Mouse (Mus musculus) limb, embryonic 12.5 days (tissue): ENCODE data around the gene Naaladl2. TPM values are rescaled to one million over a fixed set of nuclear protein-coding genes. Genes with fewer than 3 reads are reported as not detected.

Source experiments
- ATAC-seq: fragments of 200-750 bp; cut with Nextera tagmentation; 2 replicates; pipeline ENCODE4 v1.8.0; 2017; ENCODE audit warnings: low read depth, moderate TSS enrichment; ENCODE audit not compliant: insufficient number of reproducible peaks, insufficient read depth, low FRiP score, low TSS enrichment
- H3K27ac ChIP-seq: fragments of 300-500 bp; sonication (generic); 2 replicates; pipeline ENCODE4 v1.5.1; 2016; ENCODE audit warnings: mild to moderate bottlenecking, moderate library complexity
- H3K27me3 ChIP-seq: fragments of 300-500 bp; sonication (generic); 2 replicates; pipeline ENCODE4 v1.6.1; 2016; ENCODE audit warnings: mild to moderate bottlenecking, moderate library complexity
- H3K36me3 ChIP-seq: fragments of 300-500 bp; sonication (generic); 2 replicates; pipeline ENCODE4 v1.6.1; 2016; ENCODE audit warnings: mild to moderate bottlenecking, moderate library complexity
- H3K4me1 ChIP-seq: fragments of 300-500 bp; sonication (generic); replicated peaks from 2 replicates; pipeline ENCODE4 v1.6.1; 2016
- H3K4me2 ChIP-seq: fragments of 300-500 bp; sonication (generic); 2 replicates; pipeline ENCODE4 v1.6.1; 2016; ENCODE audit warnings: mild to moderate bottlenecking, moderate library complexity
- H3K4me3 ChIP-seq: fragments of 300-500 bp; sonication (generic); replicated peaks from 2 replicates; pipeline ENCODE4 v1.5.1; 2016; ENCODE audit warnings: mild to moderate bottlenecking
- H3K9ac ChIP-seq: fragments of 300-500 bp; sonication (generic); replicated peaks from 2 replicates; pipeline ENCODE4 v1.6.1; 2016; ENCODE audit warnings: mild to moderate bottlenecking, moderate library complexity
- H3K9me3 ChIP-seq: fragments of 300-500 bp; sonication (generic); 2 replicates; pipeline ENCODE4 v1.6.1; 2016; ENCODE audit warnings: mild to moderate bottlenecking, moderate library complexity
- WGBS: fragments of 180-500 bp; shearing (Covaris S2); methylation state at CpG from one replicate; pipeline ENCODE4 v1.1.7; 2016; 5-methylcytosine and 5-hydroxymethylcytosine counted together
- polyA plus RNA-seq: library from polyadenylated mRNA; unstranded; fragments of >200 nt; fragmentation: Nextera tagmentation; extraction: Ambion mirVana; gene quantifications from 2 replicates; pipeline ENCODE4 v1.2.1, GENCODE M21; 2016

The Naaladl2 gene
- polyA plus RNA-seq, 1 experiment from 2014 or later: 1.1 TPM

DNA sequence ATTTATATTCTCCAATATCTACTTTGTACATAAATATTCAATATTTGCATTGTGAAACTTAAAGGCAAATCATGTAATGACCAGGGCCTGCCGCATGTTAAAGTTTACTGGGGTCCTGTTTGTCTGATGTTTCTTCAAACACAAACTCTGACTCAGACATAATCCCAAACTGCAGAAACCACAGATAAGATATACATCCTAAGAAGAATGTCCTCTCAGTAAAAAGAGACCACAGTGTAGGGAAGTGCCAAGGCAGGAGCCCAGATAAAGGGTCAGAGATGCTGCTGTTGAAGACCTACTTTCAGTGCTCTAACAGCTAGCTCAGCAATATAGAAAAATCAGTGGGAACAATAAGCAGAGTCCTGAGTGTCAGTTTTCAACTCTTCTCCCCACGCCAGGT lies 201.9 kb downstream of the Naaladl2 start:
- no peaks in the 10 kb centered on the region for H3K9me3 ChIP-seq
- H3K4me1 ChIP-seq: no peaks in the 10 kb centered on the region
- no peak overlapping the region for H3K9ac ChIP-seq
- H3K4me2 ChIP-seq: no peak overlapping the region
- no peak for ATAC-seq
- 92% methylated on average over 2 of the region's 2 CpGs for WGBS
- H3K27ac ChIP-seq: no peak overlapping the region
- H3K4me3 ChIP-seq: no peak overlapping the region
- no peaks in the 10 kb centered on the region for H3K36me3 ChIP-seq
- H3K27me3 ChIP-seq: no peaks in the 10 kb centered on the region

DNA sequence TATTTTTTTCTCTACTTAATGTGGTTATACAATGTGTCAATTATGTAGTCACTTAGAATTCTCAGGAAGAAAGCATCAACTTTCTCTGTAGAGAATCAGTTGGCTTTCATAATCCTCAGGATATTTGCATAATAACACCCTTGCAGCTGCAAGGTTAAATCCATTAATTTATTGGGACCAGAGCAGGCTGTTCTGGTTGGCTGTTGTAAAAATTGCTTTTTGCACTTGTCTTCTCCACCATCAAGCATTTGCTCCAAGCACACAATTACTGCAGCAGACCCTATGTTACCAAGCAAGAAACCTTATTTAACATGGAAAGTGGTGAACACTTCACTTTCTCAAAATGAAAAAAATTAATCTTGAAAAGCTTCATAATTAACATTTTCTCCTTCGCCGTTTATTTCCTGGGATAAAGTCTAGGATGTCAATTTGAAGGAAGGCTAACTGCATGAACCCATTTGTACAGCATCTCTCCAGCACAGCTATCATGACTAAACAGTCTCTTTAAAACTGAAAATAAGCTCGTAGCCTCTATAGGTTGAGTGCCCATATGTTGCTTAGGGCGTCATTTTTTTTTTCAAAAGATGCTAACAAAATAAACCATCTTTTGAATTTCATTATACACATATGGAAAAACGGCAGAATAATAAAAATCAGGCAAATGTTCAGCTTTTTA lies 205.4 kb downstream of the Naaladl2 start:
- Histone ChIP-seq H3K36me3 (no peaks in the 10 kb centered on the region), H3K9me3 (no peaks in the 10 kb centered on the region), H3K4me3 (no peak overlapping the region), H3K27me3 (no peaks in the 10 kb centered on the region), H3K4me1 (no peaks in the 10 kb centered on the region), H3K4me2 (no peak overlapping the region), H3K27ac (no peak overlapping the region), H3K9ac (no peak overlapping the region)
- WGBS: 83% methylated on average over 5 of the region's 5 CpGs
- no peak for ATAC-seq

DNA sequence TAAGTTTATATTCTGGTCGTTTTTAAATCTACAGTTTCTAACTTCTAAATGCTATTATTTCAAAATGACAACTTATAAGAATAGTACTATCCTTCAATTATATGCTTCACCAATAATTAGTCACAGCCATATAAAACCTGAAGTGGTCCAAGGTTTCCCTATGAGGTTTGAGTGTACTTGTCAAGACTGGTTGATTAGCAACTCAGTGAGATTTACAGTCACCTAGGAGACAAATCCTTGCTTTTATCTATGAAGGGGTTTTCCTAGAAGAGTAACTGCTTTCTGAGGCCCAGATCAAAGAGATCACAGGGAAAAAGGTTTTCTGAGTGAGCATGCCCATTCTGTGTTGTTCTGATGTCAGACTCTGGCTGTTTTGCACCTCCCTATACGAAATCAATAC lies 222.2 kb downstream of the Naaladl2 start:
- H3K9ac ChIP-seq: no peak overlapping the region
- H3K4me2 ChIP-seq: no peak overlapping the region
- H3K27me3 ChIP-seq: no peaks in the 10 kb centered on the region
- H3K4me1 ChIP-seq: no peaks in the 10 kb centered on the region
- no peak overlapping the region for H3K4me3 ChIP-seq
- no peaks in the 10 kb centered on the region for H3K9me3 ChIP-seq
- no peaks in the 10 kb centered on the region for H3K36me3 ChIP-seq
- no peak for ATAC-seq
- 36% methylated on average over 2 of the region's 2 CpGs for WGBS
- no peak overlapping the region for H3K27ac ChIP-seq

DNA sequence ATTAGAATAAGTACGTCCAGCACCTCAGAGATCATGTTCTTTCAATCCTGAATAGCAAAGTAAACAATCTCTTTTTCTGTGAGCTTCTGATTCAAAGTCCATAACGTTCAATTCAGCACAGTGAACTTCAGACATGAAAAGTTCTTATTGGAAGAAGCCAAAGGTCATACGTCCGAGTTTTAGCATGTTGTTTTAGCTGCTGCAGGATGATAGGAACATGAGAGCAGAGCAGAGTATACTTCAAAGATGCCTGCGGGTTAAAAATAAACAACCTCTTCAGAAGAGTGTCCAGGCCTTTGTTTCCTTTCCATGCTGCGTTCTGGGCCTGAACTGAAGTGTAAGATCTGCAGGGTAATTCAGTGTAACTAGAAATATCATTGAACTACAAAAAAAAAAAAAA lies 222.7 kb downstream of the Naaladl2 start:
- Histone ChIP-seq H3K4me1 (no peaks in the 10 kb centered on the region), H3K27ac (no peak overlapping the region), H3K4me3 (no peak overlapping the region), H3K36me3 (no peaks in the 10 kb centered on the region), H3K27me3 (no peaks in the 10 kb centered on the region), H3K9me3 (no peaks in the 10 kb centered on the region), H3K9ac (no peak overlapping the region), H3K4me2 (no peak overlapping the region)
- WGBS: 63% methylated on average over 6 of the region's 6 CpGs
- ATAC-seq: no peak

DNA sequence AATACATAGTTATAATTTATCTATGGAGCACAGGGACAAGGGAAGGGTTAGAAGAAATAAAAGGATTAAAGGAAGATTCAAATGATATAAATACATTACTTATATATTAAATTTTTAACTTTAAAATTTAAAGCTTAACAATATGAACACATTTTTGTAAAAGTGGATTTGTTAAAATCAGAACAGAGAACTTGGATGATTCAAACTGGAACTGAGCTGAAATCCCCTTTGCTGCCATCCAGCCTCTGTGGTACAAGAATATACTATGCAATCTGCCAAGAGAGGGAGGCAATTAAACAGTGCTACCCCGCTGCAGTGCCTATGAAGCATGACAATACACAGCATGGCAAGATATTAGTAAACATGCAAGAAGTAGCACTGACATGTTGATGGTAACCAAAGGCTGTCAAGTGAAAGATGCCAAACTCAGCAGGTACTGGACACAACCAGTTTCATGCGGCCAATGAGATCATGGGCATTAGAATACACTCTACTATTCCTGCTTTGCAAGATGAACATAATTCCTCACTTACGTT lies 238.6 kb downstream of the Naaladl2 start:
- Histone ChIP-seq H3K27me3 (no peaks in the 10 kb centered on the region), H3K27ac (no peak overlapping the region), H3K9ac (no peak overlapping the region), H3K4me1 (no peaks in the 10 kb centered on the region), H3K9me3 (no peaks in the 10 kb centered on the region), H3K4me2 (no peak overlapping the region), H3K4me3 (no peak overlapping the region), H3K36me3 (no peaks in the 10 kb centered on the region)
- WGBS: 89% methylated on average over 3 of the region's 3 CpGs
- no peak for ATAC-seq

DNA sequence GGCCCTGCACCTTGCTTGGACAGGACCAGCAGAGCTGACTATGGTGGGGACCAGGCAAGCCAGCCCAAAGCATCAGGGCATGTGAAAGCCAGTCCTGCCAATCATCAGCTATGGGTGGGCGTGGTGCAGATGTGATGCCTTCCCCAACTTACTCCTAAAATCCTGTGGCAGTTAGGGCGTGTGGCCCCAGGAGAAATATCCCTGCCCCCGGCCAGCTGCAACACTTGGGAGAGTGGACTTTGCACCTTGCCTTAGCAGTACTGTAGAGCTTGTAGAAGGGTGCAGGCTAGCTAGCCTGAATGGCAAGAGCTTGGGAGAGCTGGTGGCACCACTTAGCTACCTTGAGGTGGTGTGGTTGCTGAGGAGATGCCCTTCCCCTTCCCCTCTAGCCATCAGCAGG lies 255.3 kb downstream of the Naaladl2 start:
- ATAC-seq: no peak
- H3K36me3 ChIP-seq: no peaks in the 10 kb centered on the region
- no peaks in the 10 kb centered on the region for H3K4me1 ChIP-seq
- no peak overlapping the region for H3K27ac ChIP-seq
- no peak overlapping the region for H3K4me2 ChIP-seq
- no peaks in the 10 kb centered on the region for H3K9me3 ChIP-seq
- WGBS: 82% methylated on average over 3 of the region's 3 CpGs
- H3K27me3 ChIP-seq: no peaks in the 10 kb centered on the region
- H3K4me3 ChIP-seq: no peak overlapping the region
- no peak overlapping the region for H3K9ac ChIP-seq

DNA sequence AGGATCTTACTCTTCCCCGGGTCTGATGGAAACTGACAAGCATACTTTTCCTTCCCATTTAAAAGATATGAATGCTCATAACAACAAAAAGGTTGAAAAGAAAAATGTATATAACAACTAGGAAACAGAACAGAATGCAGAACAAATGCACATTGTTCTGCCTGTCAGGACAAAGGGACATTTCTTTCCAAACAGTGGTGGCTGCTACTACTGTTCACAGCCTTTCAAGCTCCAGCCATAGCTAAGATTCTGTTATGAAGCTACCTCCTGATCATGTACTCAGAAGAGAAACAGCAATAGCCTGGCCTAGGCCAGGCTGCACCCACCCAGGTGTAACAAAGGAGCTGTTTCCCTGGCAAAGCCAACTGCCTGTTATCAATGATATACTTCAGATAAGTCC lies 271.8 kb downstream of the Naaladl2 start:
- no peaks in the 10 kb centered on the region for H3K27me3 ChIP-seq
- no peak for ATAC-seq
- H3K9ac ChIP-seq: no peak overlapping the region
- H3K27ac ChIP-seq: no peak overlapping the region
- H3K4me3 ChIP-seq: no peak overlapping the region
- 92% methylated on average over 1 of the region's 1 CpGs for WGBS
- no peaks in the 10 kb centered on the region for H3K9me3 ChIP-seq
- H3K4me2 ChIP-seq: no peak overlapping the region
- H3K36me3 ChIP-seq: no peaks in the 10 kb centered on the region
- no peaks in the 10 kb centered on the region for H3K4me1 ChIP-seq

DNA sequence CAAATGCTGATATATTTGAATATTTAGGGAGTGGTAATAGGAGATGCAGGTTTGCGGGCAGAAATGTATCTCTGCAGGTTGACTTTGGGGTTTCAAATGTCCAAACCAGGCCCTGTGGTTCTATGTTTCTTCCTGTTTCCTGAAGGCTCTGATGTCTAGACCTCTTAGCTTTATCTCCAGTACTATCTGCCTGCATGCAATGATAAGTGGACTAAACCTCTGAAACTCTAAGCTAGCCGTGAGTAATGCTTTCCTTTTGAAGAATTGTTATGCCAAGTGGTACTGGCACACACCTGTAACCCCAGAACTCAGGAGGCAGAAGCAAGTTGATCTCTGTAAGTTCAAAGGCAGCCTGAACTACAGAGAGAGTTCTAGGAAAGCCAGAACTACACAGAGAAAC lies 291.1 kb downstream of the Naaladl2 start:
- WGBS: 71% methylated on average over 2 of the region's 2 CpGs

DNA sequence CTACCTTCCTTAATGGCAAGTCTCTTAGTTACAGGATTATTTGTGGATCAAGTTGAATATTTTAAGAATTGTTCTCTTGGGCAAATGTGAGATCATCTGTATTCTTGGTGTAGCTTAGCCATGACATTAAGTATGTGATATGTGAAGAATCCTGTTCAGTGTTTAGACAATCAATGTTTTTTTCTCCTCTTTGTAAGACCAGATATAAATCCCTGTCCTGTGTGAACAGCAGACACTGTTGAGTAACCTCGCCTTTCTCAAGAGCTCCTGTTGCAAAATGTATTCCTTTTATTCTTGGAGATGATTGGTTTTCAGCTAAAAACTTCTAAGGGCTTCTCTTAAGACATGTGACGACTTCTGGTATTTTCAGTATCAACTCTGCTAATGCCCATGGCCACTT lies 347.3 kb downstream of the Naaladl2 start:
- 66% methylated on average over 2 of the region's 2 CpGs for WGBS
- no peaks in the 10 kb centered on the region for H3K27me3 ChIP-seq

More for the DNA sequence above, 291.1 kb downstream of the Naaladl2 start:
- no peak overlapping the region for H3K4me2 ChIP-seq
- no peaks in the 10 kb centered on the region for H3K27me3 ChIP-seq
- no peak overlapping the region for H3K27ac ChIP-seq
- no peak overlapping the region for H3K4me3 ChIP-seq
- H3K9me3 ChIP-seq: no peaks in the 10 kb centered on the region
- no peak for ATAC-seq
- no peaks in the 10 kb centered on the region for H3K4me1 ChIP-seq
- no peaks in the 10 kb centered on the region for H3K36me3 ChIP-seq
- no peak overlapping the region for H3K9ac ChIP-seq

DNA sequence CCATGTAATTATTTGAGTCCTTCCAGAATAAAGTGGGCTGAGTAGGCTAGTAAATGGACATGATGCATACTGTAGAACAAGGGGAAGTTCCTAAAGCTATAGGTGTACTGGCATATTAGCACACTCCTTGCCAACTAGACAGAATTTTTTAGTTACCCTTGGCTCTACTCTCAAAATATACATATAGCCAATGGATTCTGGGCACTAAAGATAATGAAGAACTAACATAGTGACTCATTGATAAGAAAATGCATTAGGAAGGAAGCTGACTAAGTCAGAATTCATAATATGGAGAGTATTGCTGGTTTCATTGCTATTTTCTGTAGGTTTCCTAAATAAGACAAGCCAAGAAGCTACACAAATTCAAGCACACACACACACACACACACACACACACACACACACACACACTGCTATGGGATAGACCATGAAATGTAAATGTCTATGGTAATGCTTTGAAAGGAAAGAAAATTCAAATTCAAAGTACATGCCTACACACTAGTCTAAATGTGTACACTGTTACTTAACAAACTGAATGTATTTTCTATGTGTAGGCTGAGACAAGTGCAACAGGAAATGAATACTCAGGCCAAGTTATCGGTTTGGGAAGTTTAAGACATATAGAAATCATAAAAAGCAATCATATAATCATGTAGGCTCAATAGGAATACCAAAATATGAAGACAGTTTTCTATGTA lies 356.5 kb downstream of the Naaladl2 start:
- no peak overlapping the region for H3K9ac ChIP-seq
- ATAC-seq: no peak
- H3K4me2 ChIP-seq: no peak overlapping the region
- no peak overlapping the region for H3K27ac ChIP-seq
- no peak overlapping the region for H3K4me3 ChIP-seq
- H3K4me1 ChIP-seq: peaks cover 8% of the 10 kb centered on the region; the same call in 1 of the 2 replicates
- no peaks in the 10 kb centered on the region for H3K36me3 ChIP-seq
- H3K27me3 ChIP-seq: no peaks in the 10 kb centered on the region
- 85% methylated on average over 1 of the region's 1 CpGs for WGBS
- H3K9me3 ChIP-seq: no peaks in the 10 kb centered on the region

More for the DNA sequence above, 347.3 kb downstream of the Naaladl2 start:
- Histone ChIP-seq H3K9me3 (no peaks in the 10 kb centered on the region), H3K36me3 (no peaks in the 10 kb centered on the region), H3K4me3 (no peak overlapping the region), H3K4me1 (no peaks in the 10 kb centered on the region), H3K9ac (no peak overlapping the region), H3K4me2 (no peak overlapping the region), H3K27ac (no peak overlapping the region)
- no peak for ATAC-seq

DNA sequence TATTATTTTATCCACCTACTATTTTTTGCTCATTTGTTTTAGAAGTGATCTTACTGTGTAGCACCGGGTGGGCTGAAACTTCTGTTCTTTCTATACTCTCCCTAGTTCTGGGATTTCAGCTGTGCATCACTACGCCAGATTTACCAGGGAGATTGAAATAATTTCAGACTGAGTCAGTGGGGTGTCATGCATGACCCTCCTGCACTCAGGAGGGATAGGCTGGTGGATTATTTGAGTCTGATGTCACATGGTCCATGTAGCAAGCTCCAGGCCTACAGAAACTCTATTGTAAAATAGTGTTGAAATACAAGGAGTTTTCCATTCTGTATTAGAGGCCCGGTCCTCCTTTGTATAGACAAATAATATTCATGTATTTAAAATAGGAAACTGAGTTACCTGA lies 360.0 kb downstream of the Naaladl2 start:
- H3K27me3 ChIP-seq: no peaks in the 10 kb centered on the region
- H3K9me3 ChIP-seq: no peaks in the 10 kb centered on the region
- no peaks in the 10 kb centered on the region for H3K36me3 ChIP-seq
- peaks cover 8% of the 10 kb centered on the region; the same call in 1 of the 2 replicates for H3K4me1 ChIP-seq
- H3K4me2 ChIP-seq: no peak overlapping the region
- H3K27ac ChIP-seq: no peak overlapping the region
- ATAC-seq: no peak
- no peak overlapping the region for H3K9ac ChIP-seq
- no peak overlapping the region for H3K4me3 ChIP-seq
- 88% methylated on average over 3 of the region's 3 CpGs for WGBS
